Mouse (Mus musculus) embryonic facial prominence, embryonic 15.5 days (tissue): Measurements from ENCODE around the gene Hagh. TPM values are rescaled to one million over a fixed set of nuclear protein-coding genes. Genes with fewer than 3 reads are reported as not detected.

Source experiments
- ATAC-seq: fragments of 200-750 bp; cut with Nextera tagmentation; 2 replicates; pipeline ENCODE4 v1.8.0; 2017; ENCODE audit warnings: low read depth, moderate TSS enrichment; ENCODE audit not compliant: insufficient number of reproducible peaks, low FRiP score, low TSS enrichment
- H3K27ac ChIP-seq: fragments of 300-500 bp; sonication (generic); replicated peaks from 2 replicates; pipeline ENCODE4 v1.5.1; 2015; ENCODE audit warnings: mild to moderate bottlenecking, inconsistent platforms
- H3K27me3 ChIP-seq: fragments of 300-500 bp; sonication (generic); 2 replicates; pipeline ENCODE4 v1.6.1; 2015; ENCODE audit warnings: inconsistent platforms
- H3K36me3 ChIP-seq: fragments of 300-500 bp; sonication (generic); 2 replicates; pipeline ENCODE4 v1.6.1; 2015; ENCODE audit warnings: mild to moderate bottlenecking, inconsistent platforms
- H3K4me1 ChIP-seq: fragments of 300-500 bp; sonication (generic); 2 replicates; pipeline ENCODE4 v1.6.1; 2015; ENCODE audit warnings: inconsistent platforms
- H3K4me2 ChIP-seq: fragments of 300-500 bp; sonication (generic); replicated peaks from 2 replicates; pipeline ENCODE4 v1.6.1; 2015; ENCODE audit warnings: mild to moderate bottlenecking, inconsistent platforms
- H3K4me3 ChIP-seq: fragments of 300-500 bp; sonication (generic); replicated peaks from 2 replicates; pipeline ENCODE4 v1.5.1; 2015; ENCODE audit warnings: mild to moderate bottlenecking, inconsistent platforms
- H3K9ac ChIP-seq: fragments of 300-500 bp; sonication (generic); 2 replicates; pipeline ENCODE4 v1.6.1; 2015; ENCODE audit warnings: inconsistent platforms
- H3K9me3 ChIP-seq: fragments of 300-500 bp; sonication (generic); replicated peaks from 2 replicates; pipeline ENCODE4 v1.6.1; 2016; ENCODE audit warnings: inconsistent platforms
- WGBS: fragments of 180-500 bp; shearing (Covaris S2); methylation state at CpG from one replicate; pipeline ENCODE4 v1.1.7; 2015; 5-methylcytosine and 5-hydroxymethylcytosine counted together
- polyA plus RNA-seq: library from polyadenylated mRNA; unstranded; fragments of >200 nt; fragmentation: Nextera tagmentation; extraction: Ambion mirVana; gene quantifications from 2 replicates; pipeline ENCODE4 v1.2.1, GENCODE M21; 2015

Gene Hagh
- polyA plus RNA-seq = 47.0 and 47.3 TPM in 2 replicates

GRCm38 (mm10) chr17:24839842-24840241, at the start of gene Hagh:
Gene Hagh, plus strand, starts transcription at chr17:24840143.
- peak within 1 kb of the TSS; percentile 10; the same call in 1 of the 2 replicates for H3K4me2 ChIP-seq
- no peaks in the 10 kb centered on the region for H3K4me1 ChIP-seq
- WGBS = 48% methylated on average over 8 of the region's 8 CpGs
- peak within 1 kb of the TSS; percentile 70 for H3K27ac ChIP-seq
- no peak within 1 kb of the TSS for H3K9ac ChIP-seq
- H3K9me3 ChIP-seq = no peaks in the 10 kb centered on the region
- ATAC-seq = no peak; the same call in 1 of the 2 replicates
- no peak within 1 kb of the TSS for H3K4me3 ChIP-seq
- no peaks in the 10 kb centered on the region for H3K36me3 ChIP-seq
- H3K27me3 ChIP-seq = peaks cover 18% of the 10 kb centered on the region

GRCm38 (mm10) chr17:24792190-24792589, 47.8 kb upstream of the Hagh start:
- no peak for ATAC-seq
- no peak overlapping the region for H3K4me2 ChIP-seq
- H3K4me1 ChIP-seq = no peaks in the 10 kb centered on the region
- no peak overlapping the region for H3K4me3 ChIP-seq
- no peaks in the 10 kb centered on the region for H3K27me3 ChIP-seq
- H3K36me3 ChIP-seq = no peaks in the 10 kb centered on the region
- H3K27ac ChIP-seq = no peak overlapping the region
- H3K9me3 ChIP-seq = no peaks in the 10 kb centered on the region
- WGBS = 67% methylated on average over 8 of the region's 8 CpGs
- no peak overlapping the region for H3K9ac ChIP-seq

GRCm38 (mm10) chr17:24794791-24795190, 45.2 kb upstream of the Hagh start:
- no peak for ATAC-seq

GRCm38 (mm10) chr17:24796969-24797368, 43.0 kb upstream of the Hagh start:
- Histone ChIP-seq H3K9ac (no peak overlapping the region), H3K27me3 (no peaks in the 10 kb centered on the region), H3K4me1 (no peaks in the 10 kb centered on the region), H3K36me3 (no peaks in the 10 kb centered on the region), H3K4me2 (no peak overlapping the region), H3K4me3 (no peak overlapping the region), H3K27ac (no peak overlapping the region), H3K9me3 (no peaks in the 10 kb centered on the region)
- WGBS = 76% methylated on average over 3 of the region's 3 CpGs
- ATAC-seq = no peak

More at GRCm38 (mm10) chr17:24794791-24795190, 45.2 kb upstream of the Hagh start:
- no peaks in the 10 kb centered on the region for H3K27me3 ChIP-seq
- H3K4me2 ChIP-seq = no peak overlapping the region
- H3K9ac ChIP-seq = no peak overlapping the region
- H3K4me1 ChIP-seq = no peaks in the 10 kb centered on the region
- no peaks in the 10 kb centered on the region for H3K9me3 ChIP-seq
- no peaks in the 10 kb centered on the region for H3K36me3 ChIP-seq
- H3K27ac ChIP-seq = no peak overlapping the region
- no peak overlapping the region for H3K4me3 ChIP-seq
- WGBS = 62% methylated on average over 12 of the region's 12 CpGs

- no peak overlapping the region for H3K9ac ChIP-seq
- no peak overlapping the region for H3K4me2 ChIP-seq
- H3K27ac ChIP-seq = no peak overlapping the region
- 41% methylated on average over 9 of the region's 9 CpGs for WGBS
- no peak for ATAC-seq
- H3K4me3 ChIP-seq = no peak overlapping the region
- no peaks in the 10 kb centered on the region for H3K27me3 ChIP-seq
- H3K9me3 ChIP-seq = no peaks in the 10 kb centered on the region
- no peaks in the 10 kb centered on the region for H3K4me1 ChIP-seq
- no peaks in the 10 kb centered on the region for H3K36me3 ChIP-seq
These were observed 41.7 kb upstream of the Hagh start for GRCm38 (mm10) chr17:24798229-24798628.

- Histone ChIP-seq H3K27ac (no peak overlapping the region), H3K9ac (no peak overlapping the region), H3K9me3 (no peaks in the 10 kb centered on the region), H3K27me3 (no peaks in the 10 kb centered on the region; the same call in 1 of the 2 replicates), H3K36me3 (no peaks in the 10 kb centered on the region), H3K4me1 (no peaks in the 10 kb centered on the region), H3K4me3 (no peak overlapping the region), H3K4me2 (no peak overlapping the region)
- no peak for ATAC-seq
- WGBS = 93% methylated on average over 4 of the region's 4 CpGs
These were observed 40.5 kb upstream of the Hagh start for GRCm38 (mm10) chr17:24799476-24799875.

- Histone ChIP-seq H3K36me3 (no peaks in the 10 kb centered on the region), H3K9me3 (no peaks in the 10 kb centered on the region), H3K4me1 (no peaks in the 10 kb centered on the region), H3K27ac (no peak overlapping the region), H3K9ac (no peak overlapping the region), H3K27me3 (peaks cover under 1% of the 10 kb centered on the region; the same call in 1 of the 2 replicates), H3K4me3 (no peak overlapping the region), H3K4me2 (no peak overlapping the region)
- no peak for ATAC-seq
- 41% methylated on average over 3 of the region's 3 CpGs for WGBS
These were observed 39.4 kb upstream of the Hagh start for GRCm38 (mm10) chr17:24800524-24800923.

GRCm38 (mm10) chr17:24803952-24804951, 35.7 kb upstream of the Hagh start, which contains the start of gene Meiob:
Gene Meiob, plus strand, starts transcription at chr17:24804289.
- Histone ChIP-seq H3K4me3 (peak within 1 kb of the TSS; percentile 66), H3K27ac (no peak within 1 kb of the TSS), H3K9ac (peak within 1 kb of the TSS; percentile 4), H3K36me3 (no peaks in the 10 kb centered on the region), H3K4me2 (peak within 1 kb of the TSS; percentile 89), H3K27me3 (peaks cover 5% of the 10 kb centered on the region; the same call in 1 of the 2 replicates), H3K9me3 (no peaks in the 10 kb centered on the region), H3K4me1 (no peaks in the 10 kb centered on the region)
- ATAC-seq = peak; percentile 83
- WGBS = under 1% methylated on average over 71 of the region's 71 CpGs

- no peak overlapping the region for H3K4me3 ChIP-seq
- no peaks in the 10 kb centered on the region for H3K27me3 ChIP-seq
- ATAC-seq = no peak
- H3K4me1 ChIP-seq = no peaks in the 10 kb centered on the region
- H3K27ac ChIP-seq = no peak overlapping the region
- no peaks in the 10 kb centered on the region for H3K9me3 ChIP-seq
- H3K36me3 ChIP-seq = no peaks in the 10 kb centered on the region
- no peak overlapping the region for H3K9ac ChIP-seq
- 77% methylated on average over 3 of the region's 3 CpGs for WGBS
- H3K4me2 ChIP-seq = no peak overlapping the region
These were observed 28.7 kb upstream of the Hagh start for GRCm38 (mm10) chr17:24811211-24811610.

- 43% methylated on average over 2 of the region's 2 CpGs for WGBS
- no peaks in the 10 kb centered on the region for H3K4me1 ChIP-seq
- no peaks in the 10 kb centered on the region for H3K9me3 ChIP-seq
- H3K27ac ChIP-seq = no peak overlapping the region
- H3K27me3 ChIP-seq = no peaks in the 10 kb centered on the region
- H3K9ac ChIP-seq = no peak overlapping the region
- H3K4me3 ChIP-seq = no peak overlapping the region
- no peak for ATAC-seq
- H3K36me3 ChIP-seq = no peaks in the 10 kb centered on the region
- no peak overlapping the region for H3K4me2 ChIP-seq
These were observed 27.7 kb upstream of the Hagh start for GRCm38 (mm10) chr17:24812215-24812614.

- H3K9me3 ChIP-seq = no peaks in the 10 kb centered on the region
- no peak overlapping the region for H3K4me2 ChIP-seq
- no peak overlapping the region for H3K4me3 ChIP-seq
- H3K27me3 ChIP-seq = no peaks in the 10 kb centered on the region
- H3K4me1 ChIP-seq = no peaks in the 10 kb centered on the region
- no peaks in the 10 kb centered on the region for H3K36me3 ChIP-seq
- ATAC-seq = no peak
- H3K27ac ChIP-seq = no peak overlapping the region
- no peak overlapping the region for H3K9ac ChIP-seq
- WGBS = 73% methylated on average over 5 of the region's 5 CpGs
These were observed 24.7 kb upstream of the Hagh start for GRCm38 (mm10) chr17:24815256-24815655.
